Mouse (Mus musculus): ENCODE data around the gene Tgfb2.

The Tgfb2 gene

DNA sequence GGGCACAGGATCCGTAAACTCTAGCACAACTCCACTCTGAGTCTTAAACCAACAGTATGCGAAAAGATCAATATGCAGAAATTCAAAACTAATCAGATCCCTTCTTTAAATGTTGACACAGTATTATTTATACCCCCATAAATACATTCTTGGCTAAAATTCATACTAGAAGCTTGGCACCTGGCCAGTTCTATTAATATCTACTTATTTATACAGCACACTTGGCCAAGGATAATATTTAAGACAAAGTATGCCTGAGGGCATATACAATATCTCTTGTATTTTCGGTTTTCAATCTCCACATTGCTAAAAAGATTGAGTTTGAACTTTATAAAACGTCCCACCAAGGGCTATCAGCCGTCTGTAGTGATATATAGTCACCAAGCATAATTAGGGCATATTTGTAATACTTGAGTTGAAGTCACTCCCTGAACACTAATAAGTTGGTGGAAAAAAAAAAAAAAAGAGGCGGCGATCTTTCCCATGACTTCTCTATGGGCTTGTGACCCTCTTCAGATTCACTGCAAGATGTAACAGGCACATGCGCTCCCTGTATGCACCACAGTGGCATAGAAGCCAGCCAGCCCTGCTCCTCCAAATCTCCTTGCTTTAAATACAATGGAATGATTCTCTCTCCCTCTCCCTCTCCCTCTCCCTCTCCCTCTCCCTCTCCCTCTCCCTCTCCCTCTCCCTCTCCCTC lies 4.4 kb downstream of the Tgfb2 start:
- DNase-seq, result no peak

DNA sequence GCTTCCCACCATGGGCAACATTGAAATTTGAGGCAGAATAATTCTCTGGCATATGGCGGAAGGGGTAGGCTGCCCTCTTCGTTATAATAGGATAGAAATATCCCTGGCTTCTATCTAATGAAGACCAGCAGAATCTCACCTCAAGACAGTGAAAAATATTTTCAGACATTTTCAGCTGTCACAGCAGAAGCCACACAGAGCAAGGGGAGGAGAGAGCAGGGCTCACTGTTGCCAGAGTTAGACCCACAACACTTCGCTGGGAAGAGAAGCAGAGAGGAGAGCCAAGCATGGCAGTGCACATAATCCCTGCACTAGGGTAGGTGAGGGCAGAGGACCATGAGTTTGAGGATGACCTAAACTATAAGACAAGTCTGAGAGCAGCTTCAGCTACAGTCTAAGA lies 5.3 kb downstream of the Tgfb2 start:
- no peak for DNase-seq

DNA sequence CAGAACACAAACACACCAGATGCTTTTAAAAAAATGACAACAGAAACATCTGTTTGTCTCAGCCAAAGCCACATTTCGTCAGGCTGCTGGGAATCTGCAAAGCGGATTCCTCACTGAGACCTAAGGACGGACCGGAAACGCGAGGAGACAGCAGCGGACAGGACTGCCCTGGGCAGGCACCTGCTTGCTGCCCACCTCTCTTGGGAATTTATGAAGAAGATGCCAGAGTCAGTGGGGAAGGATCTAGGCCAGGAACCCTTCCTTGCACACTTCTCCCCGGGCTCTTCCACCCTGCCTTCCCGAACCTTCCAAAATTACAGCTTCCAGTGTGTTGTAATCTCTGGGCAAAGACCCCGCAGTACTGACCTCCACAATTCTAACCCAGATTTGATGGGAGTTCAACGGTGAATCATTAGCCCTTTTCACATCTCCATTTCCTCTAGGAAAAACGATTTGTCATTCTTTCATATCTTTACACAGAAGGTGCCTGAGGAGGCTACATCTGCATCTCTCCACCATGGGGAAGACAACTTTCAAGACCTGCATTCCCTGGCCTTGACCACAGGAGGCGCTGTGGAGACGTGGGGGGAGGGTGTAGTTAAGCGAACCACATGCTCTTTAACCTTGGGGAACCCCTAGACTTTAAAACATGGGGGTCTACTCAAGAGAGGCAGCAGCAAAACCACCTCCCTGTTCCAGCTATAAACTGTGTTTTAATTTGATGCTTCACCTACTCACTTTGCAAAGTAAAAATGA lies 7.0 kb downstream of the Tgfb2 start:
- peak; percentile 91 for DNase-seq

DNA sequence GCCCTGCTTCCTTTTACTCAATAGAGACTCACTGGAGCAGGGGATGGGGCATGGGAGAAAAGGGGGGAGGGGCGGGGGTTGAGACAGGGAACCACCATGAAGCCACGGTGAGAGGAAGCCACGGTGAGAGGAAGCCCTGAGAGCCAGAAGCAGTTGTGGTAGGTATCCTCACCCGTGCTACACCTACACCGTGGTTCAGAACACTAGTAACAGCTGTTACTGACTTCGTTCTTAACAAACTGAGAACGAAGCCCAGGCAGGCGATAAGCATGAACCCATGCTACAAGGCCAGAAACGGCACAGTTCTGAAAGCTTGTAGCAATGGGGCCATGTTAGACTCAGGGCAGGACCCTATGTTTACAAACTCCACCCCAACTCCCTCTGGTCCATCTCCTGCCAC lies 9.6 kb downstream of the Tgfb2 start:
- no peak for DNase-seq

DNA sequence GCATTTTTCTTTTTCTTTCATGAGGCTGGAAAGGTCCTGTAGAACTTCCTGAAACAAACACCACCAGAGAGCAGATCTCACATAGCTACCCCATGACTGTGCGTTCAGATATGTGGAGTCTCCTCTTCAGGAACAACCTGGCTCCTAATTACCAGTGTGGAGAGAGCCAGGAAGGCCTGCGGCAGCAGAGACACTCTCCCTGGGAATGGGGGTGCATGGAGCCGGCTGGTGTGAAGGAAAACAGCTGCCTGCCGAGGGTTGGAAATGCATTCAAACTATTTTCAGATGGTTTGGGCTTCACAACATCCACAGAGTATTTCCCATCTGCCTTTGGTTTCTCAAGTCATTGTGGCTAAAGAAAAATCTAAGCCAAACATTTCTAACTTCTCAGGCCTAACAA lies 10.4 kb downstream of the Tgfb2 start:
- DNase-seq, result peak; percentile 97

DNA sequence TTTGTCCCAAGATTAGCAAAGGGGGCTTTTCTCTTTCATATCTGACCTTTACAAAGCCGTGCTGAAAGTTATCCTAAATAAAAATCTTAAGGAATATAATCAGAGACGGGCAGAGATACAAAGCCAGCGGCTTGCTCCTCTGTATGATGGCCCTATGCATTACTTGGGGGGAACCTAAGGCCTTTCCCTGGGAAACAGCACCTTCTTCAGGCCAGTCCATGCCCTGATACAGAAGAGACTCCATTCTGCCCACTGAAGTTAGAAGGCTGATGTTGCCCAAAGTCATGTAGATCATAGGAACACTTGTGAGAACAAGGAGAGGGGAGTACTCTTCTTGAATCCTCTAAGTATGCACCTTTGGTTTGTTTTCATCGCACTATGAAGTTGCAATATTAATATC lies 13.4 kb downstream of the Tgfb2 start:
- no peak for DNase-seq

DNA sequence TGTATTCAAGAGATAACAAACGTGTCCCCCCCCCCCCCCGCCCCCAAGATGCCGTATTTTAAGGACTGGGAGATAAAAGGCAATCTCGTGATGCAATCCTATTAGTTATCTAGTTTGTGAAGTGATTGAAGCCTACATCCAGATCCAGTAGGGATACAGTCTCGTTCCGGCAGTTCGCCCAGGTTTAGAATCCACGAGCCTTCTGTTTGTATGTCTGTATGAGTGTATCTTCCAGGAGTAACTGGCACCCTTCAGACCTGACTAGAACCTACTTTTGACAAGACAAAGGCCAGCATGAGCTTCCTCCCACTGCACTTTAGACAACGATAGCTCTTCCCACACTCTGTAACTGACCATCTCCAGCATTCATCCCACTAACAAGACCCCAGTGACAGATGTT lies 14.1 kb downstream of the Tgfb2 start:
- no peak for DNase-seq

DNA sequence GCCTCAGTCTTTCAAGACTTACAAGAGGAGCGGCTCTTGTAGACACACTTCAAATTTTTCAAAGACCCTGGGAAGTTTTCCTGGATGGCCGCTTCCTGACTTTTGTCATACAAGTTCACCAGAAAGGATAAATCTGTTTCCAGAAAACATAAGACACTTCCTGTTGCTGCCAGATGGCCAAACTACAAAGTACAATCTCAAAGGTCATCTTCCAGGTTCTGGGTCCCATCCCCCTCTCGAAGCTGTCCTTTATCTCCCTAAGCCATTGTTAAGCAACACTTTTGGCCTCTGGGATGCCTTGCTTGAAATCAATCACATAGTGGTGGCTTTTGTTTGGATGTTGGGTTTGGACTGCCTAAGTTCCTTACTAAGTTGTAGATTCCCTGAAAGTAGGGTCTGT lies 21.7 kb downstream of the Tgfb2 start:
- no peak for DNase-seq

DNA sequence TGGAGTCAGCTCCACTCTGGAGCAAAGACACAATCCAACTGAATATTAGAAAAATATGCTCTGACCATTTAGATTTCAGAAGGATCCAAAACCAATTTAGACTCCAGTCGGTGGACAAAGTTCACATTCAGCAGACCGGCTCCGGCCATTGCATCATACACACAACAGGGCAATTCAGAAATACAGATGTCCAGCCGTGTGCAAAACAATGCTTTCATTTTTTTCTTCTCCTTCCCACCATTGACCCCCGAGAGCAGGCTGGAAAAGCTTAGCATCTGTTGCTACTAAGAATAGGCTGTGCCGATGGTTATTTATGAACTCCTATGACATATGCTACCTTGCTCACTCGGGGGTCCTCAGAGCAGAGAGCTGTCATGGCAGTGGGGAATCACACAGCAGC lies 23.2 kb downstream of the Tgfb2 start:
- peak; percentile 80 for DNase-seq

DNA sequence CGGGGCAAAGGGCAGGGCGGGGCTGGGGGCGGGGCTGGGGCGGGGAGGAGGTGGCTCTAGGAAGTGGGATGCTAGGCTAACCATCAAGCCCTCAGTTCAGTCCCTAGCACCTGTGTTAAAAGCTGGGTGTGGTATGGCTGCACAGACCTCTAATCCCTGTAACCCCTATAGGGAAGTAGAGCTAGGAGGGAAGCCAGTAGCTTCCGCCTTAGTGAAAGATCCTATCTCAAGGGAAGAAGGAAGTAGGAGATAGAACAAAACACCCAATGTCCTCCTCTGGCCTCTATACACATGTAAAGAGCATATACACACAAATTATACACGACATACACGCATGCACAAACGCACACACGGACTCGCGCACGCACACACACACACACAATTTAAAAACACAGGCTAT lies 28.2 kb downstream of the Tgfb2 start:
- no peak for DNase-seq

DNA sequence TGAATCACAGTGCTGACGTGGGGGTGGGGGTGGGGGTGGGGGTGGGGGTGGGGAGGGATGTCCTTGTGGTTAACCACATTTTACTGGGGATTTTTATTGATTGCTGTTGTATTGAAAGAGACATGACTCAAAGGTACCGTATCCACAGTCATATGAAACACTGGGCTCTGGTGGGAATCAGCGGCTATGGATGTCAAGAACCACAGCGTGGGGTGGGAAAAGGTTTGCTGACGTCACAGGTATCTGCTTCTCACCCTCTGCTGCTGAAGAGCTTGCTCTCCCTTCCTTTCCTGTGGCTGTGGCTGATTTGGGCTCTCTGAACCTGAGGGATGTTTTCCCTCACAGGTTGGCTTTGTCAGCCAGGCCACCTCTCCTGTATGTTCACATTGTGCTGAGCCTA lies 29.6 kb downstream of the Tgfb2 start:
- DNase-seq, result no peak

DNA sequence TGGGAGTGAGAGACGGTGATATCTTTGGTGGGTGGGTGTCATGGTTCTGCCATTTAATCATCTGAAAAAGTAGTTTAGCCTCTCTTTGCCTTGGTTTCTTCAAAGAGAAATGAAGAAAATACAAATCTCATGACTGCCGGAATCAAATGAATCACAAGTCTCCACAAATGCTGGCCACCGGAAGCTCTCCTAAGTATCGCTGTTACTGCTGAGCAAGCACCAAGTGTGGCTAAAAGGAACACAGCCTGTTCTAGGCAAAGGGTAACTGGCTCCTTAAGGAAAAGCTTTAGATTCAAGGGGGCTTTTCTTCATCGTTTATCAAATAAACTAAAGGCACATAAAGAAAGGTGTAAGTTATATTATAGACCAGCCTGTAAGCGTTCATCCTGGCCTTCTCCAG lies 30.5 kb downstream of the Tgfb2 start:
- DNase-seq, result no peak

DNA sequence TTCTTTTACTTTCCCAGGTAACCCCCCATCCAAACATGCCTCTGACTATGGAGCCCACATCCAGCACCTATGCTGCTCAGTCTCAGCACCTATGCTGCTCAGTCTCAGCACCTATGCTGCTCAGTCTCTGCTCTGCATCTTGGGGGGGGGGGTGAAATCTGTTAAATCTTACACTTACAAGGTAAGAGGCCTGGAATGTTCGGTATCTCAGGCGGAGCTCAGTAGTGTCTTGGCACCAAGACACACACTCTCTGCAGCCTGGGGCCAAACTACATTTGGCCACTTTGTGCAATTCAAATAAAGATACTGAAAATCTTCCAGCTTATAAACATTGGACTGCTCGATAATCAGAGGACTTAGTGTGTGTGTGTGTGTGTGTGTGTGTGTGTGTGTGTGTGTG lies 31.2 kb downstream of the Tgfb2 start:
- no peak for DNase-seq

DNA sequence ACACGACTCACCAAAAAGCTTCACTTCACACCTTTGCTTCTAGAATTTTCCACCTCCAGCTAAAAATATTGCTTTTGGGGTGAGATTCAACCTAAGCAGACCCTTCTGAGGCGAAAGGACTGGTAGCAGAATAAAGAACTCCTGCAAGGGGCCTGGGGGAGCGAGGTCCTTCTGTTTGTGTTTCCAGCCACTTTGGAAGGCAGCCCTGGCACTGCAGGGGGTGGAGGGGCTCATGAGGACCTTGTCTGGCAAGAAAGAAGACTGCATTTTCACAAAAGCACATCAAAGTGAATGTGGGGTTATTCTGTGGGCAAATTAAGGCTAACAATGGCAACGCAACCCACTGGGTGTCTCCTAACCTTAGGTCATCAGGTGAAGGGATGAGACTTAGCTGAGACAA lies 32.6 kb downstream of the Tgfb2 start:
- DNase-seq, result no peak

DNA sequence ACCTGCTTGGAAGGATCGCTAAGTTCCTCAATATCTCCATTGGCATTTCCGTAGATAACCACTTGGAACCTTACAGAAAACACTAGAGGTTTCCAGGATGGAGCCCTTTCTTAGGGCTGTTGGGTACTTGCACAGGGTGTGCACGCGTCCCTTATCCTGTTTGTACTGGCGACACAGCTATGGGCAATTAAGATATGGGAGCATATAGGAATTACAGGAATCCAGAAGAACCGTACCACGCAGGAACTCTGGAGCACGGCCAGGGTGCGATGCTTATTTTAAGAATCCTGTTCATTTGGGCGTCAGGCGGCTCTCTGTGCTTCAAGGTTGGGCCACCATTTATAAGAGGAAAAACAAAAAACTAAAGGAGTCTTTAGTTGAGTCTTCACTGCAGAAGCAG lies 42.4 kb downstream of the Tgfb2 start:
- no peak for DNase-seq

DNA sequence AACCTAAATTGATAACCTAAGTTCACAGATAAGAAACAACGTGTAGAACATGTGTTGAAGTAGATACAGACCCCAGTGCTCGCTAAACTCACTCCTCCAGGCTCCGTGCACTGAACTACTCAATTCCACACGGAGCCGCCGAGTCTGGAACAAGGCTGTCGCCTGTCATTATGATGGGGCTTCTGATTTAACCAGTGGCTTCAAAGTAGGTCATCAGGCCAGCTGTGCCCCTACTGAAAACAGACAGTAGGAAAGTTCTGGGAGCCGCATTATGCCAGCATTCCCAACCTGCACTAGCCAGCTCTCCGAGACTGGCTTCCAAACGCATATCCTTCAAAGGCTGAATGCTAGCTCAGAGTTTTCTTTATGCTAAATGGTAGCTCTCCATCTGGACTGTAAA lies 42.8 kb downstream of the Tgfb2 start:
- DNase-seq, result no peak

DNA sequence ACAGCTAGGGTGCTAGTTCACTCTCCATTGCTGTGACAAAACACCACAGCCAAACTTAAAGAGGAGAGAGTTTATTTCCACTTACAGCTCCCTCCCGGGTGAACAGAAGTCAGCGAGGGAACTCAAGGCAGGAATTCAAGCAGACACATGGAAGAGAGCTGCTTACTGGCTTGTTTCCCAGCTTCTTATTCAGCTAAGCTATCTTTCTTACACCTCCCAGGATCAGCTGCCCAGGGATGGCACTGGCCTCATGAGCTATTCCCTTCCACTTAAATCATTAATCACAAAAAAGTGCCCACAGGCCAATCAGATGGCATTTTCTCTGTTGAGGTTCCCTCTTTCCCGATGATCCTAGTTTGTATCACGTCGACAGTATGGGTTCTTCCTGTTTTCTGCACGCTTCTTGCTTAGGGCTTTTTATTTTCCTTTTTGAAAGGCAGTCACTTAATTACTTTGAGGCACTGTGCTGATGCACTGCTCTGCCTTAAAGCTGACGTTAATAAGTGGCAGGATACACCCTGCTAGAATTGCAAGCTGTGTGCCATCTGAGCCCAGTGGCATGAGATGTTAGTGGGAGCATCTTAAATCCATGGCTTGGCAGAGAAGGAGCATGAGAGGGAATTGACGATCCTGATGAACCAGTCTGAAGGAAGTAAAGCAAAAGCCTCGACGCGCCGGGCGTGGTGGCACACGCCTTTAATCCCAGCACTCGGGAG lies 44.4 kb downstream of the Tgfb2 start:
- DNase-seq, result no peak

DNA sequence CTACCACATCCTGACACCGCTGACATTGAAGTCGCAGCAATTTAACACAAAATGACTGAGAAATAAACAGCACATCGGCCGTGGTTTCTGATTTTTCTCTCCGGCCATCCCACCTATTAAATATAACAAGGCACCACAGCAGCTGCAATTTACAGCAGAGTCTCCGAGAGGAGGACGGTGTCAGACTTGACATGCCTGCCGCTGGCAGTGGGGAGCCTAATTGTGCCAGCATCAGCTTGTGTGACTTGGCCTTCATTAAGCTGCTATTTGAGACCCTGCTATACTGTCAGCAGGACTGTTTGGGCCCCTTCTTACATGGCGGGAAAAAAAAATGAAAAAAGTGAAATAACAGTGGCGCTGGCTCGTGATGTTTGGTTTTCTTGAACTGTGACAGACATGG lies 47.0 kb downstream of the Tgfb2 start:
- no peak for DNase-seq

DNA sequence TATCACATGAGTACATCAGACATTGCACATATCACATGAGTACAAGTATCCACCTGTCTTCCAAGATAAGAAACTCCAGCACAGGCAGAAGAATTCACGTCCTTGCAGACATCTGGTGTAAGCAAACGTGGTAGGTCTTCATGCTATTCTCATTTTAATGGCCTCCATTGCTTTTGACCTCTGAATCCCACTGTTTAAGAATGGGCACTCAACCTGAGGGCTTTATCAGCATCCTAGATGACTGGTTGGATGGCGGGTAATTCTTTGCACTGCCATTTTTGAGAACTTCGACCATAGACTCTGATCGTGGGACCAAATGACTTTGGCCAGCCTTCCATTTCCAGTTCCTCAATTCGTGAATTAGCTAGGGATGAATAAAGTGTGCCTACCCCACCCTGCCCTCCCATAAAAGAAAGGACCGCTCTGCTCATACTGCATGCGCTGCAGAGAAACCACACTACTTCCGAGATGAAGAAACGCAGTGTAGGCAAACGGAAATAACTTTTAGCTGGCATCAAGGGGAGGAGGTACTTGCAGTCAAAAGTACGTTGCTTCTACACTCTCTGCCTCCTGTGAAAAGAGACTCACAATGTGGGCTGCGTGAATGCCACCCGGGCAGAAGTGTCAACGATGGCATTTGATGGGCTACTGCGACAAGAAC lies 48.1 kb downstream of the Tgfb2 start:
- no peak for DNase-seq

DNA sequence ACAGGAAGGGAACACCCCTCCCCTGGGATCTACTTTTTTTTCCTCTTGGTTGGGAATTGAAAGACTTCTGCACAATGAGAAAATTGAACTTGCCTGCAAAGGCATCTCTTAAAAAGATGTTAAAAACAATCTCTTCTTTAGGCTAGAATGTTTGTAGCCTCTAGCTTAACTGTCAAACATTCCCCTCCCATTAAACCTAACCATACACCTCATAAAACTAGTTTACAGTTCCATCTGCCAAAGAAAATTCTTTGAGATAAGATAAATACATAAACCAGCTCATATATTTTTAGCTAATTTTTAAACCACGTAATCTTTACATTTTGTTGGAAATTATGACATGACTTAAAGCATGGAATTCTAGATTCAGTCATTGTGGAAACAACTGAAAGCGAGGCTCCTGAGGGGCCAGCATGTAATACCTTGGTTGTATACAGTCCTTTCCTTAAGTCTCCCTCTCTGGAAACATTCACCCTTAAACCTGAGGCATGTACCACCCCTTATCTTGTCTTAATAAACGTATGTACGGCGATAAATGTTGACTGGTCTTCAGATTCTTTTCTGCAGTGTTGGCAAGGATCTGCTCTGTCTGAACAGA lies 49.0 kb downstream of the Tgfb2 start:
- no peak for DNase-seq

DNA sequence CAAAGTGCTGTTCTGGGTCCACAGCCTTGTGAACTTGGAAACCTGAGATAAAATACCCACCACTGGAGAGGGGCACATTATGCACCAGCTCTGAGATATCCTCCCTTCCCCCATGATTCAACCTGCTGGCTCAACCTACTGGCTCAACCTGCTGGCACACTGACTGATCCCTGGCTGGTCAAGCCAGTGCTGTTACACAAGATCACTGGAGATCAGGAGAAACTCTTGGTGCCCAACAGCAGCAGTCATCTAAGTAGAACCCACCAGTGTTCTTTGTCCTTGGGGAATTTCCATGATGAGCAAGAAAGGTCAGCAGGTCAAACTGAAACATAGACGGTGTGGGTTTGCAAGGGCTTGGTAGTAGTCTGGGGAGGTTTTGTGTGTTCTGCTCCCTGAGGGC lies 49.6 kb downstream of the Tgfb2 start:
- no peak for DNase-seq

DNA sequence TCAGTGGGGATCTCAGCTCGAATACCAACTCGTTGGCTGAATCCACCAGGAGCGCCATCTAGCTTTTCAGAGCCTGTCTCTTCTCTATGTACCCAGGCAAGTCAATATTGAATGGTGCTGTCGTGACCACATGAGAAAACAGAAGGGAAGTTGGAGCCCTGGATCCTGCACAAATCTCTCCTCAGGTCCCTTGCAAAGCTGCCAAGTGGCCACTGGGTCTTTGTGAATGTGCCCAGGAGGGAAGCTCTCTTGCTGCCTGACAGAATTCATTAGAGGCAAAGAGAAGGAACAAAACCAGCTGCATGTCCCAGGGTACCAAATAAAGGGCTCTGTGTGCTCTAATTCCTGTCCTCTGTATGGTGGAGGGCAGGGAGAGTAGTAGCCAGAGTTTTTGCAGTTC lies 50.7 kb downstream of the Tgfb2 start:
- no peak for DNase-seq

DNA sequence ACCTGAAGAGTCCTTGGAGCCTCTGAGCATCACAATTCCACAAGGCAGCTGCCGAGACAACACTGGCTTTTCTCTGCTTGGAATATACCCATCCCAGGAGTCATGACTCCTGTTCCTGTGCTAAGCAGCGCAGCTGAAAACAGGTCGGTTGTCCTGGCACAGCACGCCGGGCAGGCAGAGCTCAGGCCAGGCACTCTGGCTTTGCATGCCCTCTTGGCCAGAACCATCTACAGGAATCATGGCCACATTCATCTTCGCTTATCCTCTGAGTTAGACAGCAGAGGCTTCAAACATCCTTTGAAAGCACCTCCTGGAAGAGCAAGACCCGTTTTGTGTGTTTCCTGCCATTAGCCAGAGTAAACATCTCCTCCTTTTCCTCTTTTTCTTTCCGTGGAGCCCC lies 53.6 kb downstream of the Tgfb2 start:
- no peak for DNase-seq

All from heart, adult 11 months (tissue).